Mouse (Mus musculus) CH12.LX (cell line): Measurements from ENCODE around the gene Plcg1. TPM values are rescaled to one million over a fixed set of nuclear protein-coding genes. Genes with fewer than 3 reads are reported as not detected.

Experiments used
- DNase-seq: peaks from one replicate; pipeline ENCODE4 v3.0.0-alpha.2; 2013; ENCODE audit errors: extremely low read depth
- H3K27ac ChIP-seq: 2 replicates; pipeline ENCODE4 v1.5.1; 2012; ENCODE audit warnings: low read depth, mild to moderate bottlenecking, control low read depth, moderate library complexity; ENCODE audit not compliant: insufficient read depth
- H3K27me3 ChIP-seq: replicated peaks from 2 replicates; pipeline ENCODE3; 2012; ENCODE audit warnings: inconsistent platforms
- H3K36me3 ChIP-seq, 2 experiments: replicated peaks in 1 of 2; 2 replicates each; pipeline versions ENCODE3 to v1.6.1; 2012; ENCODE audit warnings: inconsistent platforms in 1 of 2, low read length in 1 of 2, mild to moderate bottlenecking in 1 of 2, mixed read lengths in 1 of 2, moderate library complexity in 1 of 2; ENCODE audit not compliant: control insufficient read depth in 1 of 2, insufficient read depth in 1 of 2
- H3K4me1 ChIP-seq, 2 experiments: 2 replicates each; pipeline ENCODE4 v1.6.1; 2012; ENCODE audit warnings: inconsistent platforms in 1 of 2, moderate library complexity in 1 of 2; ENCODE audit not compliant: insufficient read depth in 2 of 2, control insufficient read depth in 1 of 2
- H3K4me2 ChIP-seq: 2 replicates; pipeline ENCODE4 v1.6.1; 2012; ENCODE audit warnings: low read depth, mild to moderate bottlenecking, control low read depth; ENCODE audit not compliant: poor library complexity, insufficient read depth, severe bottlenecking
- H3K4me3 ChIP-seq, 3 experiments: fragments of 150-350 bp in 1 of 3; sonication (generic) in 1 of 3; replicated peaks in 1 of 3; 2 replicates each; pipeline versions ENCODE3 to v1.5.1; 2011 to 2012; ENCODE audit warnings: low read depth in 2 of 3, low read length in 2 of 3, mild to moderate bottlenecking in 2 of 3, moderate library complexity in 2 of 3, control low read depth in 1 of 3, improper control_type of control experiment in 1 of 3, inconsistent platforms in 1 of 3, mixed read lengths in 1 of 3; ENCODE audit not compliant: poor library complexity in 1 of 3
- H3K79me2 ChIP-seq: replicated peaks from 2 replicates; pipeline ENCODE4 v1.6.1; 2012; ENCODE audit warnings: mild to moderate bottlenecking, moderate library complexity; ENCODE audit not compliant: control insufficient read depth, poor library complexity, insufficient read depth, severe bottlenecking; ENCODE audit errors: extremely low read depth
- H3K9ac ChIP-seq: 2 replicates; pipeline ENCODE4 v1.6.1; 2012; ENCODE audit warnings: low read depth, mild to moderate bottlenecking, control low read depth, moderate library complexity; ENCODE audit not compliant: insufficient read depth
- H3K9me3 ChIP-seq: replicated peaks from 2 replicates; pipeline ENCODE3; 2012; ENCODE audit warnings: low read length, inconsistent platforms, mixed read lengths
- CHD1 ChIP-seq: IDR thresholded peaks from 2 replicates; pipeline ENCODE4 v1.6.1; 2012; ENCODE audit warnings: low read depth, low read length, improper control_type of control experiment, inconsistent platforms
- CTCF ChIP-seq, 2 experiments: IDR thresholded peaks in 1 of 2; conservative IDR thresholded peaks in 1 of 2; 2 replicates each; pipeline ENCODE4 v1.5.1; 2011 to 2012; ENCODE audit warnings: low read depth in 2 of 2, low read length in 2 of 2, improper control_type of control experiment in 1 of 2, inconsistent platforms in 1 of 2, mild to moderate bottlenecking in 1 of 2, moderate library complexity in 1 of 2
- E2F4 ChIP-seq: IDR thresholded peaks from 2 replicates; pipeline ENCODE4 v1.6.1; 2011; ENCODE audit warnings: low read depth, low read length, improper control_type of control experiment; ENCODE audit not compliant: insufficient replicate concordance
- EP300 ChIP-seq: IDR thresholded peaks from 2 replicates; pipeline ENCODE4 v1.6.1; 2011; ENCODE audit warnings: low read length, improper control_type of control experiment
- IRF4 ChIP-seq: IDR thresholded peaks from 2 replicates; pipeline ENCODE4 v1.6.1; 2014; ENCODE audit warnings: low read depth, mild to moderate bottlenecking, inconsistent platforms, low read length, improper control_type of control experiment
- JUN ChIP-seq: IDR thresholded peaks from 2 replicates; pipeline ENCODE4 v1.6.1; 2011; ENCODE audit warnings: low read depth, mild to moderate bottlenecking, low read length, improper control_type of control experiment, moderate library complexity; ENCODE audit not compliant: insufficient read depth
- KAT2A ChIP-seq: IDR thresholded peaks from 2 replicates; pipeline ENCODE4 v1.6.1; 2012; ENCODE audit warnings: low read length, improper control_type of control experiment, inconsistent platforms; ENCODE audit not compliant: insufficient replicate concordance
- MAX ChIP-seq: IDR thresholded peaks from 2 replicates; pipeline ENCODE4 v1.6.1; 2011; ENCODE audit warnings: low read length, improper control_type of control experiment
- MAZ ChIP-seq: IDR thresholded peaks from 2 replicates; pipeline ENCODE4 v1.6.1; 2012; ENCODE audit warnings: low read depth, mild to moderate bottlenecking, inconsistent platforms, low read length, improper control_type of control experiment, moderate library complexity
- MEF2A ChIP-seq: IDR thresholded peaks from 2 replicates; pipeline ENCODE4 v1.6.1; 2014; ENCODE audit warnings: low read depth, mild to moderate bottlenecking, inconsistent platforms, low read length, improper control_type of control experiment, borderline replicate concordance
- NELFE ChIP-seq: IDR thresholded peaks from 2 replicates; pipeline ENCODE4 v1.6.1; 2011; ENCODE audit warnings: low read depth, low read length, improper control_type of control experiment
- NRF1 ChIP-seq: IDR thresholded peaks from 2 replicates; pipeline ENCODE4 v1.6.1; 2014; ENCODE audit warnings: low read depth, mild to moderate bottlenecking, inconsistent platforms, low read length, improper control_type of control experiment, moderate library complexity
- PAX5 ChIP-seq: IDR thresholded peaks from 2 replicates; pipeline ENCODE4 v1.6.1; 2012; ENCODE audit warnings: low read length, inconsistent platforms, mixed read lengths
- POLR2A ChIP-seq: IDR thresholded peaks from 2 replicates; pipeline ENCODE4 v1.6.1; 2011; ENCODE audit warnings: low read depth, mild to moderate bottlenecking, improper control_type of control experiment, low read length
- RAD21 ChIP-seq: IDR thresholded peaks from 2 replicates; pipeline ENCODE4 v1.6.1; 2011; ENCODE audit warnings: low read depth, mild to moderate bottlenecking, low read length, improper control_type of control experiment, moderate library complexity
- SIN3A ChIP-seq: IDR thresholded peaks from 2 replicates; pipeline ENCODE4 v1.6.1; 2012; ENCODE audit warnings: low read length, improper control_type of control experiment, inconsistent platforms
- SMC3 ChIP-seq: IDR thresholded peaks from 2 replicates; pipeline ENCODE4 v1.6.1; 2011; ENCODE audit warnings: low read depth, low read length, improper control_type of control experiment
- TBP ChIP-seq: conservative IDR thresholded peaks from 2 replicates; pipeline ENCODE4 v1.6.1; 2011; ENCODE audit warnings: low read depth, low read length, improper control_type of control experiment
- USF1 ChIP-seq: IDR thresholded peaks from 2 replicates; pipeline ENCODE4 v1.6.1; 2014; ENCODE audit warnings: low read depth, mild to moderate bottlenecking, inconsistent platforms, low read length, improper control_type of control experiment
- USF2 ChIP-seq: conservative IDR thresholded peaks from 2 replicates; pipeline ENCODE4 v1.6.1; 2011; ENCODE audit warnings: low read depth, low read length, improper control_type of control experiment
- ZNF384 ChIP-seq: IDR thresholded peaks from 2 replicates; pipeline ENCODE4 v1.6.1; 2012; ENCODE audit warnings: low read depth, low read length, improper control_type of control experiment, inconsistent platforms
- dilution Hi-C: fragments of 300-500 bp; cut with MboI; formaldehyde crosslinking; loops from 2 replicates; pipeline ENCODE4 v1.14.3; 2020; ENCODE audit warnings: low sequenced_read_pairs; ENCODE audit not compliant: extremely low pct_unique_long_range_greater_than_20kb, extremely low pct_ligation_motif_present
- in situ Hi-C: fragments of 300-500 bp; cut with MboI; formaldehyde crosslinking; loops from 3 replicates; pipeline ENCODE4 v1.14.3; 2019; ENCODE audit warnings: low sequenced_read_pairs, low pct_ligation_motif_present, low pct_unique_long_range_greater_than_20kb, mixed read lengths
- polyA plus RNA-seq: library from polyadenylated mRNA; unstranded; fragments of >175 nt; gene quantifications from 2 replicates; pipeline ENCODE4 v1.2.1, GENCODE M21; 2012; ENCODE audit warnings: low read depth; ENCODE audit not compliant: insufficient read length
- total RNA-seq, 2 experiments: library from RNA; depleted of rRNA; stranded (reverse); fragments of 300-350 nt in 1 of 2; fragments of >200 nt in 1 of 2; gene quantifications; 2 replicates each; pipeline ENCODE4 v1.2.3; 2012 to 2014

The Plcg1 gene
- total and polyA plus RNA-seq, 3 experiments = 15.5 to 28.1 (median 17.6) TPM

- dilution Hi-C loops = no loop called here
- in situ Hi-C loops = no loop called here
- peaks cover 42 to 88% of the 10 kb centered on the region in 2 experiments for H3K36me3 ChIP-seq
Observed at GRCm38 (mm10) chr2:160701603-160702002, 29.5 kb upstream of the Plcg1 start.

GRCm38 (mm10) chr2:160702824-160703223 is 28.3 kb upstream of the Plcg1 start:
- Histone ChIP-seq H3K4me1 (peaks cover 0 to 4% of the 10 kb centered on the region in 2 experiments; a peak in 1 of 4 replicates), H3K79me2 (peaks cover 9% of the 10 kb centered on the region), H3K36me3 (peaks cover 49 to 91% of the 10 kb centered on the region in 2 experiments), H3K4me2 (no peak overlapping the region), H3K27ac (no peak overlapping the region), H3K4me3 (no peak overlapping the region), H3K9ac (no peak overlapping the region), H3K27me3 (no peaks in the 10 kb centered on the region), H3K9me3 (no peaks in the 10 kb centered on the region)
- TF ChIP-seq POLR2A = no peak
- no peak for TF ChIP-seq NELFE
- no peak for TF ChIP-seq KAT2A
- no peak for TF ChIP-seq SIN3A
- TF ChIP-seq SMC3 = no peak
- no peak for TF ChIP-seq TBP
- TF ChIP-seq EP300 = no peak
- no peak for TF ChIP-seq USF2
- TF ChIP-seq RAD21 = no peak
- TF ChIP-seq JUN = no peak
- TF ChIP-seq CTCF (conservative IDR thresholded peaks at IDR 0.05 in 1 of 2, IDR thresholded peaks at IDR 0.05 in 1 of 2; ENCODE audit: low read depth in 2 of 2, low read length in 2 of 2) = no peak
- no peak for TF ChIP-seq IRF4
- no peak for TF ChIP-seq MAX
- in situ Hi-C loops = no loop called here
- DNase-seq = no peak
- dilution Hi-C loops = no loop called here

More at GRCm38 (mm10) chr2:160701603-160702002, 29.5 kb upstream of the Plcg1 start:
- TF ChIP-seq SMC3 = no peak
- TF ChIP-seq USF1 = no peak
- TF ChIP-seq PAX5 = no peak
- TF ChIP-seq MEF2A = no peak
- no peak for TF ChIP-seq MAZ
- TF ChIP-seq E2F4 = no peak
- TF ChIP-seq ZNF384 = no peak
- no peak for TF ChIP-seq NRF1
- no peak for TF ChIP-seq CHD1
- no peak for TF ChIP-seq TBP
- TF ChIP-seq MAX = no peak
- TF ChIP-seq, all 38 proteins: peak for 0
- H3K4me1 ChIP-seq = peaks cover 0 to 4% of the 10 kb centered on the region in 2 experiments; a peak in 1 of 4 replicates
- H3K9me3 ChIP-seq = no peaks in the 10 kb centered on the region
- no peak overlapping the region for H3K27ac ChIP-seq
- H3K79me2 ChIP-seq = peaks cover 11% of the 10 kb centered on the region
- no peak overlapping the region for H3K4me2 ChIP-seq
- no peak overlapping the region for H3K4me3 ChIP-seq
- DNase-seq = no peak
- H3K27me3 ChIP-seq = no peaks in the 10 kb centered on the region
- H3K9ac ChIP-seq = no peak overlapping the region
